26 mouse cellular contexts compared by ENCODE assay signal in the genomic region with DNA sequence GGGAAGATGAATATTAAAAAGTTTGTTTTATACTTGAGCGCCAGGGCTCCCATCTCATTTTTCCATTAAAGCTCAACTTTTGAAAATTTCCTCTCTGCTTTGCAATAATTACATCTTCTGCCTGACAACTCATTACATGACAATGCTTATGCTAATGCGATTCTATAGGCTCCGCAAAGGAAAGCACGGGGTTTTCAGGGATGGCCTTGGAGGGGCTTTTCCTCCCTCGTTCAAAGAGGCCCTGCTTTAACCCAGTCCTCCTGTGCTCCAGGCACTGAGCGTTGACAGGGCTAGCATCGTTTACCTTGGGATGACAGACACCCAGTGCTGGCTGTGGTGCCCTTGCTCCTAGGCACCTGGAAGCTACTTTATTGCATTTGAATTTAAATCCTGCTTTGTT.
A peak's percentile ranks its signal among the peaks of the same experiment; 100 is the strongest.
DNase-seq lines count a peak whose midpoint lies in the region; ATAC-seq and TF ChIP-seq lines count a peak whose summit lies in the region.
"Had no signal": no experiment of that assay in that cellular context is flagged by ENCODE, and none has a peak within 500 bp of the region (broad histone marks: within the 10 kb centered on the region; RNA-seq: fewer than 3 reads in every experiment).

No protein-coding gene starts in this region.

- H3K4me1 ChIP-seq in forebrain, embryonic 14.5 days (ENCODE audit: control insufficient read depth, insufficient read depth, low read length) = peaks cover 27% of the 10 kb centered on the region
- H3K4me1 ChIP-seq in forebrain, embryonic 15.5 days = peaks cover 41% of the 10 kb centered on the region
- H3K4me1 ChIP-seq in midbrain, embryonic 10.5 days = peaks cover 43% of the 10 kb centered on the region
- H3K4me1 ChIP-seq in midbrain, postnatal 0 days (ENCODE audit: insufficient read depth, low read length) = peaks cover 12% of the 10 kb centered on the region; the same call in 1 of the 2 replicates
- H3K4me1 ChIP-seq: embryonic facial prominence, embryonic 12.5 days had no signal

- H3K27me3 ChIP-seq in forebrain, embryonic 14.5 days (replicated peaks; ENCODE audit: control insufficient read depth, insufficient read depth, low read length) = no peaks in the 10 kb centered on the region
- no peaks in the 10 kb centered on the region for H3K27me3 ChIP-seq in forebrain, embryonic 15.5 days
- H3K27me3 ChIP-seq in midbrain, embryonic 10.5 days (ENCODE audit: low read depth, poor library complexity, severe bottlenecking) = no peaks in the 10 kb centered on the region; the same call in none of the 2 replicates
- H3K27me3 ChIP-seq in midbrain, postnatal 0 days (ENCODE audit: insufficient read depth, low read length) = no peaks in the 10 kb centered on the region
- H3K27me3 ChIP-seq: CH12.LX; embryonic facial prominence, embryonic 12.5 days; embryonic facial prominence, embryonic 15.5 days had no signal

- no peak overlapping the region for H3K4me3 ChIP-seq in forebrain, embryonic 14.5 days (ENCODE audit: low read depth, low read length)
- H3K4me3 ChIP-seq in forebrain, embryonic 15.5 days = no peak overlapping the region
- H3K4me3 ChIP-seq in midbrain, embryonic 10.5 days = no peak overlapping the region
- no peak overlapping the region for H3K4me3 ChIP-seq in midbrain, postnatal 0 days (ENCODE audit: low read depth, low read length)
- H3K4me3 ChIP-seq: embryonic facial prominence, embryonic 12.5 days; embryonic facial prominence, embryonic 15.5 days; gastrocnemius, adult 2 months; hindbrain, embryonic 10.5 days had no signal

- ATAC-seq in forebrain, embryonic 14.5 days = no peak
- no peak for ATAC-seq in forebrain, embryonic 15.5 days (replicated peaks)
- ATAC-seq in midbrain, postnatal 0 days (ENCODE audit: low FRiP score) = no peak
- ATAC-seq: forebrain, embryonic 16.5 days; intestine, postnatal 0 days had no signal

- DNase-seq in forebrain, embryonic 14.5 days (ENCODE audit: low spot score) = peak; percentile 30
- DNase-seq in midbrain, embryonic 10.5 days (ENCODE audit: low spot score) = no peak
- DNase-seq in midbrain, postnatal 0 days (ENCODE audit: low spot score) = no peak
- DNase-seq in ES-CJ7 (ENCODE audit: low read depth, low spot score) (peak; percentile 12), ZHBTc4 (ENCODE audit: low read depth, low spot score) (peak; percentile 9)
- DNase-seq in lung, postnatal 25 days (ENCODE audit: low spot score) = no peak
- no peak for DNase-seq in right cerebral cortex, adult 18-20 months
- DNase-seq: adrenal gland, postnatal 10 days; adrenal gland, postnatal 36 days; B cell, adult 2 months; cerebellum, adult 11 months; cerebellum, adult 2 months; cerebellum, adult 9-11 months; cerebellum, postnatal 25 days; gastrocnemius, adult 2 months; gastrocnemius, postnatal 14 days; heart, postnatal 36 days had no signal

- no peak for TF ChIP-seq CTCF in midbrain, postnatal 0 days (IDR thresholded peaks at IDR 0.05)

- H3K4me2 ChIP-seq in forebrain, embryonic 14.5 days (ENCODE audit: low read length) = no peak overlapping the region
- H3K4me2 ChIP-seq in forebrain, embryonic 15.5 days (replicated peaks) = no peak overlapping the region
- H3K4me2 ChIP-seq in midbrain, postnatal 0 days (ENCODE audit: low read depth, low read length, poor library complexity, severe bottlenecking) = no peak overlapping the region
- H3K4me2 ChIP-seq: embryonic facial prominence, embryonic 12.5 days; embryonic facial prominence, embryonic 15.5 days; heart, embryonic 11.5 days; hindbrain, embryonic 14.5 days had no signal

- no peak overlapping the region for H3K27ac ChIP-seq in forebrain, embryonic 14.5 days (ENCODE audit: low read depth, low read length)
- H3K27ac ChIP-seq in forebrain, embryonic 15.5 days (replicated peaks) = no peak overlapping the region
- peak overlapping the region; percentile 49; the same call in 1 of the 2 replicates for H3K27ac ChIP-seq in midbrain, embryonic 10.5 days (replicated peaks)
- no peak overlapping the region for H3K27ac ChIP-seq in midbrain, postnatal 0 days (ENCODE audit: low read depth, low read length)
- H3K27ac ChIP-seq: embryonic facial prominence, embryonic 12.5 days; embryonic facial prominence, embryonic 15.5 days; gastrocnemius, adult 2 months; hindbrain, embryonic 10.5 days; hindbrain, embryonic 14.5 days had no signal

- H3K9me3 ChIP-seq in forebrain, embryonic 14.5 days (replicated peaks; ENCODE audit: control insufficient read depth, low read length) = no peaks in the 10 kb centered on the region
- H3K9me3 ChIP-seq in forebrain, embryonic 15.5 days = no peaks in the 10 kb centered on the region
- H3K9me3 ChIP-seq in midbrain, embryonic 10.5 days (replicated peaks) = no peaks in the 10 kb centered on the region; the same call in 1 of the 2 replicates
- no peaks in the 10 kb centered on the region for H3K9me3 ChIP-seq in midbrain, postnatal 0 days (ENCODE audit: low read length)
- H3K9me3 ChIP-seq: embryonic facial prominence, embryonic 12.5 days; embryonic facial prominence, embryonic 15.5 days had no signal

- 14% methylated on average over 7 of the region's 7 CpGs for WGBS in forebrain, embryonic 14.5 days
- WGBS in forebrain, embryonic 15.5 days = 15% methylated on average over 7 of the region's 7 CpGs
- 35% methylated on average over 7 of the region's 7 CpGs for WGBS in midbrain, embryonic 10.5 days
- 36% methylated on average over 7 of the region's 7 CpGs for WGBS in midbrain, postnatal 0 days

- no peak overlapping the region for H3K9ac ChIP-seq in forebrain, embryonic 14.5 days (ENCODE audit: low read length)
- no peak overlapping the region for H3K9ac ChIP-seq in forebrain, embryonic 15.5 days (replicated peaks)
- H3K9ac ChIP-seq in midbrain, postnatal 0 days (replicated peaks; ENCODE audit: low read length, poor library complexity, severe bottlenecking) = no peak overlapping the region
- H3K9ac ChIP-seq: embryonic facial prominence, embryonic 12.5 days; embryonic facial prominence, embryonic 15.5 days; hindbrain, embryonic 14.5 days had no signal

- H3K36me3 ChIP-seq in forebrain, embryonic 14.5 days (ENCODE audit: control insufficient read depth, insufficient read depth, low read length) = no peaks in the 10 kb centered on the region
- H3K36me3 ChIP-seq in forebrain, embryonic 15.5 days = no peaks in the 10 kb centered on the region
- H3K36me3 ChIP-seq in midbrain, embryonic 10.5 days = no peaks in the 10 kb centered on the region
- H3K36me3 ChIP-seq in midbrain, postnatal 0 days (ENCODE audit: insufficient read depth, low read length) = no peaks in the 10 kb centered on the region
- H3K36me3 ChIP-seq: embryonic facial prominence, embryonic 12.5 days; embryonic facial prominence, embryonic 15.5 days; hindbrain, embryonic 10.5 days had no signal

Comparison
In these comparisons a context has a peak if more than half of its experiments do, and no peak if none do; other contexts are left out.
1. DNase-seq: peak in forebrain, embryonic 14.5 days (single experiment), ES-CJ7 (single experiment) and ZHBTc4 (single experiment); none in midbrain, embryonic 10.5 days (single experiment), midbrain, postnatal 0 days (single experiment), lung, postnatal 25 days (single experiment) and right cerebral cortex, adult 18-20 months (single experiment).